Mouse (Mus musculus) R1 (cell line): ENCODE data around the gene Mif.

Source experiments
- DNase-seq: peaks from one replicate; pipeline ENCODE4 v3.0.0-alpha.2; 2018; ENCODE audit warnings: low read depth, low spot score

Mif gene

GRCm38 (mm10) chr10:75835761-75836531, 24.1 kb downstream of the Mif start:
- DNase-seq = peak; percentile 34

- peak; percentile 88 for DNase-seq
Observed at GRCm38 (mm10) chr10:75835307-75835706, 24.7 kb downstream of the Mif start.

- no peak for DNase-seq
Observed at GRCm38 (mm10) chr10:75834721-75835120, 25.3 kb downstream of the Mif start.

- peak; percentile 74 for DNase-seq
Observed at GRCm38 (mm10) chr10:75834250-75834649, 25.8 kb downstream of the Mif start.

- peak; percentile 21 for DNase-seq
Observed at GRCm38 (mm10) chr10:75833456-75834080, 26.5 kb downstream of the Mif start.

GRCm38 (mm10) chr10:75832272-75832895, 27.7 kb downstream of the Mif start:
- DNase-seq = peak; percentile 85

GRCm38 (mm10) chr10:75830275-75830670, 29.8 kb downstream of the Mif start:
- no peak for DNase-seq

GRCm38 (mm10) chr10:75829529-75830274, 30.3 kb downstream of the Mif start:
- no peak for DNase-seq

- no peak for DNase-seq
Observed at GRCm38 (mm10) chr10:75828500-75828931, 31.5 kb downstream of the Mif start.

- no peak for DNase-seq
Observed at GRCm38 (mm10) chr10:75827668-75828360, 32.2 kb downstream of the Mif start.

- DNase-seq = no peak
Observed at GRCm38 (mm10) chr10:75824530-75824929, 35.5 kb downstream of the Mif start.

- DNase-seq = no peak
Observed at GRCm38 (mm10) chr10:75823782-75824181, 36.3 kb downstream of the Mif start.

- no peak for DNase-seq
Observed at GRCm38 (mm10) chr10:75822443-75822842, 37.6 kb downstream of the Mif start, which contains the start of gene Gstt4. Gene Gstt4, minus strand, starts transcription at chr10:75822543.

GRCm38 (mm10) chr10:75819882-75820281, 40.2 kb downstream of the Mif start:
- DNase-seq = no peak

GRCm38 (mm10) chr10:75818641-75819040, 41.4 kb downstream of the Mif start:
- peak; percentile 50 for DNase-seq
